In genomic region chrX:10234617-10235016, GRCm38 (mm10) we compare ENCODE assay signal across 28 mouse cellular contexts. TPM values are rescaled to one million over a fixed set of nuclear protein-coding genes. Genes with fewer than 3 reads are reported as not detected.
A peak's percentile ranks its signal among the peaks of the same experiment; 100 is the strongest.
DNase-seq lines count a peak whose midpoint lies in the region; TF ChIP-seq lines count a peak whose summit lies in the region.
"Had no signal": no experiment of that assay in that cellular context is flagged by ENCODE, and none has a peak within 500 bp of the region (broad histone marks: within the 10 kb centered on the region; RNA-seq: fewer than 3 reads in every experiment).

No protein-coding gene starts in this region.

- no peak for DNase-seq in gastrocnemius, adult 2 months
- DNase-seq in gastrocnemius, adult 8-10 months (ENCODE audit: low spot score in 2 of 2): no peak
- no peak for DNase-seq in heart, adult 2 months
- DNase-seq in heart, postnatal 36 days: no peak
- DNase-seq in lung, postnatal 25 days (ENCODE audit: low spot score): peak; percentile 59
- no peak for DNase-seq in lung, postnatal 14 days
- DNase-seq: adrenal gland, adult 8-10 months; adrenal gland, postnatal 14 days; adrenal gland, postnatal 36 days; B cell, adult 2 months; cerebellum, adult 11-12 months; cerebellum, adult 2 months; cerebellum, adult 9-10 months; cerebellum, postnatal 10 days; cerebellum, postnatal 25 days had no signal

- TF ChIP-seq CTCF in gastrocnemius, adult 2 months (IDR thresholded peaks at IDR 0.05): no peak
- TF ChIP-seq CTCF in heart, adult 2 months (IDR thresholded peaks at IDR 0.05): no peak

- no peak for TF ChIP-seq POLR2A in heart, adult 2 months (IDR thresholded peaks at IDR 0.05; ENCODE audit: insufficient read depth, low read depth, low read length)

- H3K36me3 ChIP-seq in heart, adult 2 months (ENCODE audit: control insufficient read depth, insufficient read depth, low read length): no peaks in the 10 kb centered on the region
- H3K36me3 ChIP-seq: embryonic facial prominence, embryonic 10.5 days; embryonic facial prominence, embryonic 12.5 days; forebrain, embryonic 15.5 days; G1E had no signal

- 43% methylated on average over 3 of the region's 3 CpGs for WGBS in heart, adult 2 months

- no peak for TF ChIP-seq EP300 in heart, adult 2 months (IDR thresholded peaks at IDR 0.05; ENCODE audit: insufficient read depth, low read depth, low read length)

- no peak overlapping the region for H3K4me3 ChIP-seq in gastrocnemius, adult 2 months
- H3K4me3 ChIP-seq in heart, adult 2 months: no peak overlapping the region
- H3K4me3 ChIP-seq: embryonic facial prominence, embryonic 10.5 days; embryonic facial prominence, embryonic 12.5 days; forebrain, embryonic 13.5 days; forebrain, embryonic 15.5 days had no signal

- no peaks in the 10 kb centered on the region for H3K79me2 ChIP-seq in heart, adult 2 months (replicated peaks; ENCODE audit: control insufficient read depth, insufficient read depth, low read length)

- H3K4me1 ChIP-seq in heart, adult 2 months (ENCODE audit: control insufficient read depth, insufficient read depth, low read length): peaks cover 3% of the 10 kb centered on the region
- H3K4me1 ChIP-seq: embryonic facial prominence, embryonic 10.5 days; embryonic facial prominence, embryonic 12.5 days; forebrain, embryonic 13.5 days; forebrain, embryonic 15.5 days had no signal

- H3K27ac ChIP-seq in gastrocnemius, adult 2 months: peak overlapping the region; percentile 67; the same call in 1 of the 2 replicates
- H3K27ac ChIP-seq in heart, adult 2 months: peak overlapping the region; percentile 56
- H3K27ac ChIP-seq: embryonic facial prominence, embryonic 10.5 days; embryonic facial prominence, embryonic 12.5 days; forebrain, embryonic 13.5 days; forebrain, embryonic 15.5 days had no signal

- H3K9ac ChIP-seq in heart, adult 2 months (ENCODE audit: low read depth, low read length): no peak overlapping the region
- H3K9ac ChIP-seq: embryonic facial prominence, embryonic 12.5 days; forebrain, embryonic 13.5 days; forebrain, embryonic 15.5 days had no signal

- no peaks in the 10 kb centered on the region for H3K27me3 ChIP-seq in heart, adult 2 months (ENCODE audit: control insufficient read depth, insufficient read depth, low read length)
- H3K27me3 ChIP-seq: CH12.LX; embryonic facial prominence, embryonic 12.5 days; forebrain, embryonic 13.5 days; forebrain, embryonic 15.5 days had no signal

- intact Hi-C loops in gastrocnemius, adult 2 months (cut with DNase I): loop anchor here (10.0 kb wide), 1 partner anchor 90 kb away; no protein-coding TSS in a partner anchor
- intact Hi-C loops in heart, adult 2 months (cut with DNase I): loop anchor here (5.0 kb wide), 2 partner anchors 253 to 358 kb away; partner anchors contain the start of gene Tspan7
- intact Hi-C loops in heart, postnatal 36 days (cut with DNase I): loop anchor here (5.0 kb wide), 3 partner anchors 58 to 343 kb away; partner anchors contain the start of gene Tspan7

RNA-seq across cellular contexts. Expression of gene Otc, which starts 17.5 kb away (rescaled TPM):
- total RNA-seq in gastrocnemius, adult 2 months (2021): not detected
- not detected for total RNA-seq in gastrocnemius, adult 8-10 months (2022)
- total RNA-seq in heart, adult 2 months (2021): not detected
- polyA plus RNA-seq in heart, adult 2 months (2012; rRNA removed): 0.04 TPM in 1 of 2 replicates, not detected in the other
- total RNA-seq in heart, postnatal 36 days (2021): not detected
- total RNA-seq: adrenal gland, adult 18-20 months; adrenal gland, postnatal 36 days had no signal
- polyA plus RNA-seq: activated CD4-positive, CD25-positive, alpha-beta regulatory T cell, adult 4 months; CD4-positive, CD25-positive, alpha-beta regulatory T cell, adult 4 months; cerebellum, adult 2 months; cortical plate, adult 2 months; embryonic facial prominence, embryonic 10.5 days; embryonic facial prominence, embryonic 12.5 days; embryonic facial prominence, embryonic 14.5 days; forebrain, embryonic 11.5 days; forebrain, embryonic 13.5 days; forebrain, embryonic 15.5 days; G1E; Patski had no signal

RNA-seq across cellular contexts. Expression of gene Rpgr, which starts 17.9 kb away (rescaled TPM):
- 1 to 10 TPM; 1.4 to 1.7 TPM for total RNA-seq in gastrocnemius, adult 2 months (2021)
- total RNA-seq in gastrocnemius, adult 8-10 months (2022): 1 to 10 TPM in 3 of 4 experiments, under 1 TPM in 1; 0.88 to 1.5 (median 1.2) TPM
- total RNA-seq in heart, adult 2 months (2021): 1 to 10 TPM; 3.0 to 4.3 TPM
- 1.1 and 2.3 TPM in 2 replicates for polyA plus RNA-seq in heart, adult 2 months (2012; rRNA removed)
- 1 to 10 TPM; 2.4 to 4.0 TPM for total RNA-seq in heart, postnatal 36 days (2021)
